Mouse (Mus musculus) stomach, postnatal 0 days (tissue): Measurements from ENCODE around the gene Nlrp4f. TPM values are rescaled to one million over a fixed set of nuclear protein-coding genes. Genes with fewer than 3 reads are reported as not detected.

Source experiments
- ATAC-seq: fragments of 200-750 bp; cut with Nextera tagmentation; 2 replicates; pipeline ENCODE4 v1.8.0; 2017; ENCODE audit not compliant: low FRiP score, low TSS enrichment
- DNase-seq: peaks from one replicate; pipeline ENCODE4 v3.0.0-alpha.2; 2016; ENCODE audit warnings: low spot score
- H3K27ac ChIP-seq: fragments of 300-500 bp; sonication (generic); replicated peaks from 2 replicates; pipeline ENCODE4 v1.5.1; 2014; ENCODE audit warnings: mild to moderate bottlenecking, control low read depth
- H3K27me3 ChIP-seq: fragments of 300-500 bp; sonication (generic); 2 replicates; pipeline ENCODE4 v1.6.1; 2014; ENCODE audit warnings: low read length; ENCODE audit not compliant: control insufficient read depth, insufficient read depth
- H3K36me3 ChIP-seq: fragments of 300-500 bp; sonication (generic); 2 replicates; pipeline ENCODE4 v1.6.1; 2014; ENCODE audit warnings: low read length, mixed read lengths; ENCODE audit not compliant: control insufficient read depth, insufficient read depth
- H3K4me1 ChIP-seq: fragments of 300-500 bp; sonication (generic); replicated peaks from 2 replicates; pipeline ENCODE4 v1.6.1; 2014; ENCODE audit warnings: antibody characterized with exemption; ENCODE audit not compliant: control insufficient read depth, insufficient read depth
- H3K4me2 ChIP-seq: fragments of 300-500 bp; sonication (generic); replicated peaks from 2 replicates; pipeline ENCODE4 v1.6.1; 2014; ENCODE audit warnings: low read depth, mild to moderate bottlenecking, control low read depth, moderate library complexity
- H3K4me3 ChIP-seq: fragments of 300-500 bp; sonication (generic); 2 replicates; pipeline ENCODE4 v1.5.1; 2014; ENCODE audit warnings: low read depth, low read length, control low read depth
- H3K9ac ChIP-seq: fragments of 300-500 bp; sonication (generic); 2 replicates; pipeline ENCODE4 v1.6.1; 2014; ENCODE audit warnings: mild to moderate bottlenecking, low read length, control low read depth, mixed read lengths
- H3K9me3 ChIP-seq: fragments of 300-500 bp; sonication (generic); 2 replicates; pipeline ENCODE4 v1.6.1; 2016; ENCODE audit warnings: low read length; ENCODE audit not compliant: control insufficient read depth
- CTCF ChIP-seq: IDR thresholded peaks from 2 replicates; pipeline ENCODE4 v1.5.1; 2016; ENCODE audit warnings: antibody characterized with exemption, low read depth, mild to moderate bottlenecking, moderate library complexity
- EP300 ChIP-seq: optimal IDR thresholded peaks from 2 replicates; pipeline ENCODE3; 2016; ENCODE audit warnings: antibody characterized with exemption
- WGBS: fragments of 180-500 bp; shearing (Covaris S2); extraction: QIAGEN DNeasy Blood & Tissue Kit; methylation state at CpG from one replicate; pipeline ENCODE4 v1.1.7; 2014; 5-methylcytosine and 5-hydroxymethylcytosine counted together
- polyA plus RNA-seq: library from polyadenylated mRNA; unstranded; fragments of >200 nt; fragmentation: Nextera tagmentation; extraction: Ambion mirVana; gene quantifications from 2 replicates; pipeline ENCODE4 v1.2.1, GENCODE M21; 2015

Nlrp4f gene
- polyA plus RNA-seq, 1 experiment from 2014 or later, result not detected

DNA sequence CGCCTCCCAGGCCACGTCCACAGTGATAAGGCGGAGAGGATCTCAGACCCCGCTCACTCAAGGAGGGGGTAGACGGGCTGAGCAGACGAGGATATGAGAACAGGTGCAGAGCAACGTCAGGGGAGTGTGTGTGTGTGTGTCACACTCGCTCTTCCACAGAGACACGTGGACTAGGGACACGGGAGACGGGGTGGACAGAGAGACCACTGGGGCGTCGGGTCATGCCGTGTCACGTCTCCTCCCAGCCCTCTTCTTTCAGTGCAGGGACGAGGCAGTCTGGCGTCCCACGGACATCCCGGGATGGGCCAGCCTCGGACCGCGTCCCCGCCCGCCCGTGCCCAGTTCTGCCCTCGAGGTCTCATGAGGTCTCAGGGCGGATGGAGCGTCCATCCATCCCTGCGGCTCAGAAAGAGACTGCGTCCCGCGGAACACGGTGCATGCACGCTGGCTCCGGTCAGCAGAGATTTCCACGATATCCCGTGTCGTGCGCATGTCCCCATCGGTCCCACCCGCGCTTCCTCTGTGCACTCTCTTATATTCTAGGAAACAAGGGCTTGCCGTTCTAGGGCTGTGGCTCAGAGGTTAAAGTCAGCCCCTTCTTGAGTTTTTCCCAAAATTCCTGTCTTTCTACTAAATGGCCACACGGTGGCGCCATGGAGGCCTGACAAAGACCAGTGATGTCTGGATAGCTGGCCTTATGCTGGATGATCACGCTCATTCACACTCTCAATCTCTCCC is 29.9 kb downstream of the Nlrp4f start:
- DNase-seq (peak; percentile 26), ATAC-seq (0 out of 2 replicates have a peak, but pooled peaks have one; percentile 29)
- H3K36me3 ChIP-seq, result no peaks in the 10 kb centered on the region
- H3K4me1 ChIP-seq, result no peaks in the 10 kb centered on the region
- H3K9ac ChIP-seq, result no peak overlapping the region; the same call in 1 of the 2 replicates
- H3K4me3 ChIP-seq, result no peak overlapping the region
- peak overlapping the region; percentile 44 for H3K4me2 ChIP-seq
- H3K27ac ChIP-seq, result no peak overlapping the region
- 20% methylated on average over 46 of the region's 46 CpGs for WGBS
- H3K9me3 ChIP-seq, result no peaks in the 10 kb centered on the region
- TF ChIP-seq CTCF, result peak; percentile 75
- no peak for TF ChIP-seq EP300
- no peaks in the 10 kb centered on the region for H3K27me3 ChIP-seq

DNA sequence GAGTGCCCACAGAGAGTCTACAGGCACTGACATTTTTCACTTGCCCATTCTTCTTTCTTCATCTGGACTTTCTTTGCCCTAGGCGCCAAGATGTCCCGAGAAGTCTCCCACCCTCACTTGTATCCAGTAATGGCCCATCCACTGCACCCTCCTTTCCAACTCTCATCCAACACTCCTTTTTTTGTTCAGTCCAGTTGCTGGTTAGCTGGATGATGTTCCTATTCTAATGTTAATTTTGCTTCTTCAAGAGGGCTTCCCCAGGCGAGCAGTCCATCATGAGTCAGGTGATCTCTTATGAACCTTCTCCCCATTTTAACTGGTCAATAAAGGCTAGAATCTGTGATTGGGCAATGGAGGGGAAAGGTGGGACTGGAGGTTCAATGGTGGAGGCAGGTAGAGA is 31.7 kb downstream of the Nlrp4f start:
- H3K9ac ChIP-seq, result no peak overlapping the region
- no peak for TF ChIP-seq EP300
- H3K4me2 ChIP-seq, result no peak overlapping the region
- DNase-seq (no peak), ATAC-seq (no peak)
- WGBS, result 78% methylated on average over 3 of the region's 3 CpGs
- no peaks in the 10 kb centered on the region for H3K36me3 ChIP-seq
- H3K4me3 ChIP-seq, result no peak overlapping the region
- no peak overlapping the region for H3K27ac ChIP-seq
- H3K4me1 ChIP-seq, result no peaks in the 10 kb centered on the region
- H3K9me3 ChIP-seq, result no peaks in the 10 kb centered on the region
- H3K27me3 ChIP-seq, result no peaks in the 10 kb centered on the region

DNA sequence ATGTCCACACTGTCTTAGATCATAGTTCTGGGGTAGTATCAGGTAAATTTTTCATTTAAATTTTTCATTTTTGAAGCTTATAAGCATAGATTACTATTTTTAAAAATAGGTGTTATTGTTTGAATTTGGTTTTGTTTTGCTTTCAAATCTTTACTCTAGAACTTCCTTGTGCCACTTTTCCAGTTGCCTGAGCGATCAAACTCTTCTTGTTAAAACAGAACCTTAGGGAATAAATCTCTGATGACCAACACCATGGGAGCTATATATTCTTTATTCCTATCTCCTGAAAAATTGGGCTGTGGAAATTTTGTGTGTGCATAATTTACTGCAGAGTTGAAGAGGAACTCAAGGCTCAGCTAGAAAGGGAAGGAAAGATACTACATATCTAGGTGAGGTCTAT is 55.8 kb downstream of the Nlrp4f start, which contains the start of gene Olfr466:
Gene Olfr466 (plus strand): TSS at position 301 of the 400 bp plus-strand sequence.
- no peak within 1 kb of the TSS for H3K9ac ChIP-seq
- H3K4me1 ChIP-seq, result no peaks in the 10 kb centered on the region
- no peak for DNase-seq
- TF ChIP-seq EP300 (no peak), CTCF (no peak)
- H3K9me3 ChIP-seq, result no peaks in the 10 kb centered on the region
- 57% methylated on average over 1 of the region's 1 CpGs for WGBS
- no peak within 1 kb of the TSS for H3K4me3 ChIP-seq
- H3K27me3 ChIP-seq, result no peaks in the 10 kb centered on the region
- ATAC-seq, result no peak
- H3K27ac ChIP-seq, result no peak within 1 kb of the TSS
- no peaks in the 10 kb centered on the region for H3K36me3 ChIP-seq
- H3K4me2 ChIP-seq, result no peak within 1 kb of the TSS

DNA sequence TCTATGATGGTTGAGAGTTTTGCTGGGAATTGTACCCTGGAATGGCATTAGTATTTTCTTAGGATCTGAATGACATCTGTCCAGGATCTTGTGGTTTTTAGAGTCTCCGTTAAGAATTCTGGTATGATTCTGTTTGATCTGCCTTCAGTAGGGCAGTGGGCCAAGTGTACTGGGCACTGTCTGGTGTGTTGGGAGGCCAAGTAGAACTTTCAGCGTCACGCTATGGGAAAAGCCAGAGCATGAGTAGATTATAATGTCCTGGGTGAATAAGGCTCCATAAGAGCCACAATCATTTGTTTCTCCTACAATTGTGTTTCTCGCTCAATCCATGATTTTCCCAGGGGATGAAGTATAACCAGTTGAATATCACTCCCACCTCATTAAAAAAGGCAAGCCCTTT is 68.0 kb downstream of the Nlrp4f start, which contains the start of gene Olfr465-ps1:
Gene Olfr465-ps1 (plus strand): TSS at position 301 of the 400 bp plus-strand sequence.
- no peaks in the 10 kb centered on the region for H3K36me3 ChIP-seq
- no peak within 1 kb of the TSS for H3K4me2 ChIP-seq
- no peaks in the 10 kb centered on the region for H3K27me3 ChIP-seq
- no peak for TF ChIP-seq CTCF
- TF ChIP-seq EP300, result no peak
- no peak within 1 kb of the TSS for H3K27ac ChIP-seq
- WGBS, result 77% methylated on average over 4 of the region's 4 CpGs
- DNase-seq, result no peak
- H3K4me1 ChIP-seq, result no peaks in the 10 kb centered on the region
- H3K4me3 ChIP-seq, result no peak within 1 kb of the TSS
- no peak for ATAC-seq
- no peaks in the 10 kb centered on the region for H3K9me3 ChIP-seq
- no peak within 1 kb of the TSS for H3K9ac ChIP-seq

Other genes with a start within 250 kb of the Nlrp4f start
- gene Spata31d1c, start 172.9 kb downstream of the Nlrp4f start, polyA plus RNA-seq, result not detected in 2 replicates
- gene Prss47, start 153.2 kb downstream of the Nlrp4f start, polyA plus RNA-seq, result not detected in 2 replicates
- gene Mfsd14b, start 93.0 kb downstream of the Nlrp4f start, polyA plus RNA-seq, result 36.6 TPM in 2 replicates
- gene Olfr465-ps1, start 67.9 kb downstream of the Nlrp4f start, polyA plus RNA-seq, result 0.12 TPM in 1 of 2 replicates, not detected in the other
- 0.04 TPM in 1 of 2 replicates, not detected in the other for gene Olfr466, start 55.7 kb downstream of the Nlrp4f start, polyA plus RNA-seq
- not detected in 2 replicates for gene Gm10775, start 53.6 kb upstream of the Nlrp4f start, polyA plus RNA-seq
- gene Zfp369, start 72.8 kb upstream of the Nlrp4f start, polyA plus RNA-seq, result 3.9 and 4.6 TPM in 2 replicates